ENCODE assay signal across 8 mouse cellular contexts in the genomic region with DNA sequence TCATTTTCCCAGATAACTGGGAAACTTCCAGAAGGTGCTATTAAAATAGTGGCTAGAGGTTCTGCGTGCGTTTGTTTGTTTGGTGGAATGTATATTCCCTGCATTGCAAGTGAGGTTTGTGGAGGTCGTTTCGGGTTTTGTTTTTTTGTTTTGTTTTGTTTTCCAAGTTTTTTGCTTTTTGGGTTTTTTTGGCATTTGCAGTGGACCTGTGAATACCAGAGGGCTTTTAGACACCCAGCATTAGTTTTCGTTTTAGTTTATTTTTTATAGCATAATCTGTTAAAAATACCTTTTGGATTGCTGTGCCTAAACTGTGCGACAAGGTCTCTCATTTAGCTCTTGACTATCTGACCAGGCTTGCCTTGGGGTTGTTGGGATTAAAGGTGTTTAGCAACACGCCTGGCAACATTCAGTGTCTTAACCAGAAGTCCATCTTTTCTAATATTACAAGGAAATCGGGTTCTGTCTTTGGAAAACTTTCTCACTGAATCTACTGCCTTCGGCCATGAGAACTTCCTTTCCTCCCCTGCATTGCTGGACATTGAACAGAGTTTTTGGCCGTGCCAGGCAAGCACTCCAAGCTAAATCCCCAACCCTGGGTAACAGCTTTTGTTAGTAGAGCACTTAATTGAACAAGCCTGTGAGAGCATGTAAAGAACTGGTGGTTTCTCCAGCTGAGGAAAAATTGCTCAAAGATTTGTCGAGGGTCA. TPM values are rescaled to one million over a fixed set of nuclear protein-coding genes. Genes with fewer than 3 reads are reported as not detected.
DNase-seq lines count a peak whose midpoint lies in the region; ATAC-seq and TF ChIP-seq lines count a peak whose summit lies in the region.

No protein-coding gene starts in this region.

- no peaks in the 10 kb centered on the region for H3K9me3 ChIP-seq in lung, embryonic 15.5 days
- H3K9me3 ChIP-seq in limb, embryonic 13.5 days = no peaks in the 10 kb centered on the region

- TF ChIP-seq CTCF in lung, adult 2 months (IDR thresholded peaks at IDR 0.05; ENCODE audit: insufficient read depth, low read length) = no peak
- no peak for TF ChIP-seq CTCF in small intestine, adult 2 months (IDR thresholded peaks at IDR 0.05; ENCODE audit: extremely low read depth, insufficient read length, insufficient replicate concordance, low read depth, low read length)

- no peak for DNase-seq in lung, adult 2 months
- peak; percentile 71 for DNase-seq in fat pad, adult 2 months (ENCODE audit: extremely low read depth, low read depth, low spot score)
- no peak for DNase-seq in thymus, postnatal 10 days (ENCODE audit: low spot score in 2 of 2)
- DNase-seq in thymus, postnatal 25 days = no peak
- DNase-seq in testis, postnatal 14 days (ENCODE audit: low spot score) = no peak

- 6% methylated on average over 11 of the region's 11 CpGs for WGBS in lung, embryonic 15.5 days
- 8% methylated on average over 11 of the region's 11 CpGs for WGBS in lung, adult 2 months
- WGBS in limb, embryonic 13.5 days = 9% methylated on average over 11 of the region's 11 CpGs
- 4% methylated on average over 11 of the region's 11 CpGs for WGBS in small intestine, adult 2 months

- no peaks in the 10 kb centered on the region for H3K27me3 ChIP-seq in lung, embryonic 15.5 days
- H3K27me3 ChIP-seq in limb, embryonic 13.5 days = no peaks in the 10 kb centered on the region
- H3K27me3 ChIP-seq in small intestine, adult 2 months (ENCODE audit: control insufficient read depth, insufficient read depth, low read length) = no peaks in the 10 kb centered on the region

- H3K27ac ChIP-seq in lung, embryonic 15.5 days = peak overlapping the region; percentile 96
- H3K27ac ChIP-seq in limb, embryonic 13.5 days = no peak overlapping the region
- peak overlapping the region; percentile 73; the same call in 1 of the 2 replicates for H3K27ac ChIP-seq in small intestine, adult 2 months (ENCODE audit: insufficient read depth, low read depth, low read length)

- H3K4me2 ChIP-seq in lung, embryonic 15.5 days = peak overlapping the region; percentile 80
- peak overlapping the region; percentile 88 for H3K4me2 ChIP-seq in limb, embryonic 13.5 days (replicated peaks)

- H3K4me1 ChIP-seq in lung, embryonic 15.5 days = peaks cover 26% of the 10 kb centered on the region
- H3K4me1 ChIP-seq in lung, adult 2 months (ENCODE audit: control insufficient read depth, insufficient read depth, low read length) = peaks cover 9% of the 10 kb centered on the region
- H3K4me1 ChIP-seq in limb, embryonic 13.5 days = peaks cover 20% of the 10 kb centered on the region
- peaks cover 5% of the 10 kb centered on the region; the same call in 1 of the 2 replicates for H3K4me1 ChIP-seq in small intestine, adult 2 months (ENCODE audit: control insufficient read depth, insufficient read depth, insufficient read length, low read length)

- H3K36me3 ChIP-seq in lung, embryonic 15.5 days = no peaks in the 10 kb centered on the region
- H3K36me3 ChIP-seq in limb, embryonic 13.5 days = 0 out of 2 replicates have a peak, but pooled peaks cover 3% of the 10 kb centered on the region
- peaks cover 2% of the 10 kb centered on the region; the same call in 1 of the 2 replicates for H3K36me3 ChIP-seq in small intestine, adult 2 months (ENCODE audit: control insufficient read depth, insufficient read depth, low read length)

- no peak for ATAC-seq in lung, embryonic 15.5 days (ENCODE audit: borderline replicate concordance, extremely low read depth, low FRiP score, low TSS enrichment)
- ATAC-seq in limb, embryonic 13.5 days (ENCODE audit: low FRiP score, low read depth) = no peak

- H3K9ac ChIP-seq in lung, embryonic 15.5 days = peak overlapping the region; percentile 99
- peak overlapping the region; percentile 97 for H3K9ac ChIP-seq in limb, embryonic 13.5 days

- TF ChIP-seq POLR2A in lung, adult 2 months (IDR thresholded peaks at IDR 0.05; ENCODE audit: borderline replicate concordance, extremely low read depth, low read depth, low read length) = no peak
- no peak for TF ChIP-seq POLR2A in small intestine, adult 2 months (IDR thresholded peaks at IDR 0.05; ENCODE audit: low read depth, low read length)

- H3K4me3 ChIP-seq in lung, embryonic 15.5 days = peak overlapping the region; percentile 98
- H3K4me3 ChIP-seq in lung, adult 2 months (replicated peaks; ENCODE audit: extremely low read depth, low read depth, low read length) = no peak overlapping the region
- H3K4me3 ChIP-seq in limb, embryonic 13.5 days = peak overlapping the region; percentile 93
- no peak overlapping the region; the same call in 1 of the 2 replicates for H3K4me3 ChIP-seq in small intestine, adult 2 months (ENCODE audit: low read depth, low read length)

RNA-seq across cellular contexts. Expression of a gene that starts 1.5 kb away (rescaled TPM):
- 118 and 121 TPM in 2 replicates for polyA plus RNA-seq in lung, embryonic 15.5 days (2015; fragmentation: Nextera tagmentation; extraction: Ambion mirVana)
- polyA plus RNA-seq in lung, adult 2 months (2012; rRNA removed) = 47.3 and 87.1 TPM in 2 replicates
- 118 and 120 TPM in 2 replicates for polyA plus RNA-seq in limb, embryonic 13.5 days (2015; fragmentation: Nextera tagmentation; extraction: Ambion mirVana)
- 22.7 and 54.7 TPM in 2 replicates for polyA plus RNA-seq in small intestine, adult 2 months (2012; rRNA removed)

RNA-seq across cellular contexts. Expression of a gene that starts 25.2 kb away (rescaled TPM):
- 47.6 and 54.5 TPM in 2 replicates for polyA plus RNA-seq in lung, embryonic 15.5 days (2015; fragmentation: Nextera tagmentation; extraction: Ambion mirVana)
- 255 and 329 TPM in 2 replicates for polyA plus RNA-seq in lung, adult 2 months (2012; rRNA removed)
- 39.8 and 45.3 TPM in 2 replicates for polyA plus RNA-seq in limb, embryonic 13.5 days (2015; fragmentation: Nextera tagmentation; extraction: Ambion mirVana)
- 26.4 and 42.5 TPM in 2 replicates for polyA plus RNA-seq in small intestine, adult 2 months (2012; rRNA removed)

RNA-seq across cellular contexts. Expression of a gene that starts 47.1 kb away (rescaled TPM):
- 221 and 264 TPM in 2 replicates for polyA plus RNA-seq in lung, embryonic 15.5 days (2015; fragmentation: Nextera tagmentation; extraction: Ambion mirVana)
- polyA plus RNA-seq in lung, adult 2 months (2012; rRNA removed) = 62.6 and 63.8 TPM in 2 replicates
- 20.9 and 21.2 TPM in 2 replicates for polyA plus RNA-seq in limb, embryonic 13.5 days (2015; fragmentation: Nextera tagmentation; extraction: Ambion mirVana)
- 141 and 200 TPM in 2 replicates for polyA plus RNA-seq in small intestine, adult 2 months (2012; rRNA removed)

Comparison
In these comparisons a context has a peak if more than half of its experiments do, and no peak if none do; other contexts are left out.
1. H3K4me3 ChIP-seq: peak in lung, embryonic 15.5 days (single experiment) and limb, embryonic 13.5 days (single experiment); none in lung, adult 2 months (single experiment) and small intestine, adult 2 months (single experiment).